Mouse (Mus musculus) heart, adult 2 months (tissue): ENCODE measurements around the gene Olfr1174-ps. TPM values are rescaled to one million over a fixed set of nuclear protein-coding genes. Genes with fewer than 3 reads are reported as not detected.

Experiments used
- DNase-seq, 2 experiments: peaks; one replicate each; pipeline ENCODE4 v3.0.0; 2021
- H3K27ac ChIP-seq: fragments of 200-600 bp; 2 replicates; pipeline ENCODE4 v1.8.1; 2022
- H3K27me3 ChIP-seq: fragments of 200-500 bp; 2 replicates; pipeline ENCODE4 v1.6.1; 2012; ENCODE audit warnings: mild to moderate bottlenecking, low read length, inconsistent platforms, mixed read lengths; ENCODE audit not compliant: control insufficient read depth, insufficient read depth
- H3K36me3 ChIP-seq: fragments of 200-500 bp; 2 replicates; pipeline ENCODE4 v1.6.1; 2012; ENCODE audit warnings: low read length, inconsistent platforms; ENCODE audit not compliant: control insufficient read depth, insufficient read depth
- H3K4me1 ChIP-seq: fragments of 200-500 bp; 2 replicates; pipeline ENCODE4 v1.6.1; 2011; ENCODE audit warnings: low read length; ENCODE audit not compliant: control insufficient read depth, insufficient read depth
- H3K4me3 ChIP-seq: fragments of 200-600 bp; 2 replicates; pipeline ENCODE4 v1.8.1; 2022
- H3K79me2 ChIP-seq: fragments of 200-500 bp; replicated peaks from 2 replicates; pipeline ENCODE4 v1.6.1; 2012; ENCODE audit warnings: mild to moderate bottlenecking, inconsistent platforms, low read length, moderate library complexity, mixed read lengths; ENCODE audit not compliant: control insufficient read depth, insufficient read depth
- H3K9ac ChIP-seq: fragments of 200-500 bp; 2 replicates; pipeline ENCODE4 v1.6.1; 2012; ENCODE audit warnings: low read depth, mild to moderate bottlenecking, control low read depth, inconsistent platforms, low read length, mixed read lengths
- CTCF ChIP-seq: fragments of 200-600 bp; IDR thresholded peaks from 2 replicates; pipeline ENCODE4 v1.8.1; 2022; ENCODE audit warnings: antibody characterized with exemption, mild to moderate bottlenecking, moderate library complexity
- EP300 ChIP-seq: fragments of 200-500 bp; IDR thresholded peaks from 2 replicates; pipeline ENCODE4 v1.6.1; 2011; ENCODE audit warnings: low read depth, low read length, control low read depth; ENCODE audit not compliant: insufficient read depth
- POLR2A ChIP-seq: fragments of 200-500 bp; IDR thresholded peaks from 2 replicates; pipeline ENCODE4 v1.6.1; 2011; ENCODE audit warnings: mild to moderate bottlenecking, low read depth, low read length, control low read depth; ENCODE audit not compliant: insufficient read depth
- WGBS: fragments of 180-500 bp; shearing (Covaris S2); methylation state at CpG from one replicate; pipeline ENCODE4 v1.1.7; 2018; 5-methylcytosine and 5-hydroxymethylcytosine counted together
- intact Hi-C: fragments of 180-260 bp; cut with DNase I; formaldehyde crosslinking; loops from one replicate; pipeline ENCODE4 v1.15.1; 2025
- long read RNA-seq: library from polyadenylated mRNA; stranded (forward); transcript quantifications from one replicate; pipeline ENCODE4 v2.0.0, GENCODE M21; 2021
- polyA plus RNA-seq: library from polyadenylated mRNA; depleted of rRNA; stranded (reverse); fragments of >200 nt; gene quantifications from 2 replicates; pipeline ENCODE4 v1.2.3, GENCODE M21; 2012; rRNA removed
- total RNA-seq, 2 experiments: library from RNA; stranded (reverse); gene quantifications; 2 replicates each; pipeline ENCODE4 v1.2.3; 2021

Olfr1174-ps gene
- total RNA-seq (not detected), polyA plus RNA-seq (not detected in 2 replicates)
- long read RNA-seq = 0 reads

DNA sequence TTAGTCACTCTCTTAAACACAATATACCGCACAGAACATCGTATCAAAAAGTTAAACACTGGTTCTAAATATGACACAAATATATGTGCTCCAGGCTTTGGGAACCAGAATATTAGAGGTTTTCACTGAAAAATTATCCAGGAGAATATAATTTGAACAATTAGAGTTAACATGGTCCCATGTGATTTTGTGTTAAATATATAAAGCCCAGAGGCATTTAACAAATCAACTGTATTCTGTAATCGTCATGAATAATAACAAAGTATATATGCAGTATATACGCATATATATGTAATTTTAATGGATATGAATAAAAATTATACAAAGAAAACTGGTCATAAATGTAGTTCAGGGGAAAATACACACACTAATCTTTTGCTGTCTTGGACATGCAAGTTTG lies at the start of gene Olfr1174-ps:
TSS of gene Olfr1174-ps (minus strand) at position 101 of the 400 bp plus-strand sequence.
- TF ChIP-seq EP300 = no peak
- TF ChIP-seq CTCF = no peak
- TF ChIP-seq POLR2A = no peak
- H3K36me3 ChIP-seq = no peaks in the 10 kb centered on the region
- intact Hi-C loops = no loop called here
- 85% methylated on average over 4 of the region's 4 CpGs for WGBS
- H3K4me3 ChIP-seq = no peak within 1 kb of the TSS
- no peak within 1 kb of the TSS for H3K9ac ChIP-seq
- no peak within 1 kb of the TSS for H3K27ac ChIP-seq
- no peak for DNase-seq
- no peaks in the 10 kb centered on the region for H3K79me2 ChIP-seq
- no peaks in the 10 kb centered on the region for H3K4me1 ChIP-seq
- H3K27me3 ChIP-seq = no peaks in the 10 kb centered on the region

DNA sequence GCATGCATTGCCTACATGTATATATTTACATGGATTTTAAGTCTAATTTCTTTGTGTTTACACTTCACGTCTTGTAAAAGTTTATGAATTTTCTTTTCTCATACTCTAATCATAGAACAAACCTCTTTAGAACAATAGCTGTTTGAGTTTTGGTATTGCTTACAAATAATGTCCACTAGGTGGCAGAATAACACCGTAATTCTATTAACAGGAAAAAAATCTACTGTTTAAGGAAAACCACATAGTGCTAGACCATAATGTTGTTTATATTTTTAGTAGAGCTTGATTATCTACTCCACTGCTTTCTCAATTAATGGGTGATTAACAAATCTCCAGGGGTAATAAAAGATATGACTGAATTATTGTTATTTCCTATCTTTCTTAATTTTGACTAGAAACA lies 41.4 kb upstream of the Olfr1174-ps start:
- H3K79me2 ChIP-seq = no peaks in the 10 kb centered on the region
- intact Hi-C loops = no loop called here
- no peaks in the 10 kb centered on the region for H3K4me1 ChIP-seq
- H3K9ac ChIP-seq = no peak overlapping the region
- TF ChIP-seq POLR2A (no peak), CTCF (peak; percentile 78)
- no peak overlapping the region for H3K27ac ChIP-seq
- no peak for DNase-seq
- H3K4me3 ChIP-seq = no peak overlapping the region
- no peaks in the 10 kb centered on the region for H3K27me3 ChIP-seq
- H3K36me3 ChIP-seq = no peaks in the 10 kb centered on the region
- 2% methylated on average over 2 of the region's 2 CpGs for WGBS

DNA sequence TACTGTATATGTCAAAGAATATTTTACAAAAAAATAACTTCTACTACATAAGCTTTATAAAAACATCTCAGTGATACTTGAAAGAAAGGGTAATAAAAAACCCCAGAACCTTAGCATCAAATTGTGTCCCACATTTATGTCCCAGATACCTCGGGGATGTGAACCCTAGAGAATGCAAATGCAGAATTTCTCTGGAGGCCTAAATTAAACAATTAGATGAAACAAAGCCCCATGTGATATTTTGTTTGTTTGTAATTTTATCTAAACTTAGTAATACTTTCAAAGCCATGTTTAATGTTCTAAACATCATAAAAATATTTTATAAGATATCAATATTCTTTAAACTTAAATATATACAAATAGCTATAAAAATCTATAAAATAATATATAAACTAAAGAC lies 31.5 kb upstream of the Olfr1174-ps start, which contains the start of gene Olfr1177-ps:
TSS of gene Olfr1177-ps (minus strand) at position 101 of the 400 bp plus-strand sequence.
- intact Hi-C loops = no loop called here
- no peak for DNase-seq
- no peak within 1 kb of the TSS for H3K4me3 ChIP-seq
- no peak for TF ChIP-seq EP300
- no peak for TF ChIP-seq POLR2A
- no peak for TF ChIP-seq CTCF
- H3K9ac ChIP-seq = no peak within 1 kb of the TSS
- 57% methylated on average over 1 of the region's 1 CpGs for WGBS
- H3K79me2 ChIP-seq = no peaks in the 10 kb centered on the region
- no peaks in the 10 kb centered on the region for H3K4me1 ChIP-seq
- no peaks in the 10 kb centered on the region for H3K27me3 ChIP-seq
- H3K27ac ChIP-seq = no peak within 1 kb of the TSS
- no peaks in the 10 kb centered on the region for H3K36me3 ChIP-seq

DNA sequence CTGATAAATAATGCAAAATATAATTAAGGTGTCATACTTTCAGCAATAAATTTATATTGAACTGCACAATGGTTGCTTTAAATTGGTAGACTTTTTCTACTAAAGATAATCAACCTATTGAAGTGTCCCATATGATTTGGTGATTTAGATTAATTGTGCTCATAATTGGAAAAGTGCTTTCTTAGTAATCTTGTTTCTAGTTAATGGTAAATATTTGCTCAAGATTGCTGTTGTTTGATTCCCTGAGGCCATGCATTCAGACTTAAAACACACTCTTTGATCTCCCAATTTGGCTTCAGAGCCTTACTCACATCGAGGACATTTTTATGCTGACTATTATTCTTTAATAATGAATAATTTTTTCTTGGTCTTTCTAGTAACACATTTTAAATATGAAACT lies 21.5 kb upstream of the Olfr1174-ps start, which contains the start of gene Olfr1176:
TSS of gene Olfr1176 (plus strand) at position 301 of the 400 bp plus-strand sequence.
- Histone ChIP-seq H3K79me2 (no peaks in the 10 kb centered on the region), H3K4me3 (no peak within 1 kb of the TSS), H3K36me3 (no peaks in the 10 kb centered on the region), H3K27ac (no peak within 1 kb of the TSS), H3K27me3 (no peaks in the 10 kb centered on the region), H3K9ac (no peak within 1 kb of the TSS), H3K4me1 (no peaks in the 10 kb centered on the region)
- no peak for DNase-seq
- intact Hi-C loops = no loop called here
- TF ChIP-seq CTCF (no peak), EP300 (no peak)
- WGBS = 40% methylated on average over 1 of the region's 1 CpGs

DNA sequence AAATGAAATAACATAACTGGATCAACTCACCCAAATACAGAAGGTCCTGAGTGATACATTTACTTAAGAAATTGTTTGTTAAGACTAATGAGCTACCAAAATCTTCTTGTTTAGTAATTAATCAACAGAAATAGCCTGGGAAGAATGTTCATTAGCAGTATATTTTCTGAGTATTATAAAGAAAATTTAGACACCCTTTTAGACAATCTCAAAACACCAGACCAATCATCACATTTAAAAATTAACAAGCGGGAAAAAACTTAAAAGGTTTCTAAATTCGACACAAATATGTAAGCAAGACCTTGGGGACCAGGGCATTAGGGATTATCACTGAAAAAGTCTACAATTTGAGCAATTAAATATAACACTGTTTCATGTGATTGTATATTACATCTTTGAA lies 12.2 kb upstream of the Olfr1174-ps start, which contains the start of gene Olfr1175-ps:
TSS of gene Olfr1175-ps (minus strand) at position 101 of the 400 bp plus-strand sequence.
- WGBS = 68% methylated on average over 2 of the region's 2 CpGs
- Histone ChIP-seq H3K27me3 (no peaks in the 10 kb centered on the region), H3K4me3 (no peak within 1 kb of the TSS), H3K4me1 (no peaks in the 10 kb centered on the region), H3K9ac (no peak within 1 kb of the TSS), H3K79me2 (no peaks in the 10 kb centered on the region), H3K36me3 (no peaks in the 10 kb centered on the region), H3K27ac (no peak within 1 kb of the TSS)
- no peak for TF ChIP-seq POLR2A
- no peak for TF ChIP-seq CTCF
- no peak for TF ChIP-seq EP300
- intact Hi-C loops = no loop called here
- no peak for DNase-seq

DNA sequence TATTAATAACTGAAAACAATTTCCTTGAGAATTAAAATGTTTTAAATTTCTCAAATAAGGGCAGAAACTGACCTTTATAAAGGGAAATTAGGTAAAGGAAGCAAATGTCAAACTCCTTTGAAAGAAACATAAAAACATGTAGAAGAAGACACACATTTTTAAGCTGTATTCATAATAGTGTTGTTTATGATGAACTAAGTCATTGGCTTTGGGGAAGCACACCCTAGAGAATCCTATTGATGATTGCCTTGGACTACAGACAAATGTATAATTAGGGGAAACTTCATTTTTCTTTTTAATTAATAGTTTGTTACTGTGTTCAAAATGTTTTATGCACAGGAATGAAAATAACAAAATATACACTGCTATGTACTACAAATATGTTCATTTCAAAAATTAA lies 35.2 kb downstream of the Olfr1174-ps start, which contains the start of gene Olfr1173:
TSS of gene Olfr1173 (minus strand) at position 101 of the 400 bp plus-strand sequence.
- DNase-seq = no peak
- H3K4me3 ChIP-seq = no peak within 1 kb of the TSS
- no peaks in the 10 kb centered on the region for H3K4me1 ChIP-seq
- no peaks in the 10 kb centered on the region for H3K27me3 ChIP-seq
- no peaks in the 10 kb centered on the region for H3K79me2 ChIP-seq
- H3K9ac ChIP-seq = no peak within 1 kb of the TSS
- no peak for TF ChIP-seq POLR2A
- TF ChIP-seq EP300 = no peak
- TF ChIP-seq CTCF = no peak
- no peaks in the 10 kb centered on the region for H3K36me3 ChIP-seq
- intact Hi-C loops = no loop called here
- no peak within 1 kb of the TSS for H3K27ac ChIP-seq

Other genes with a start within 250 kb of the Olfr1174-ps start
- gene Olfr1163, start 243.3 kb downstream of the Olfr1174-ps start, total RNA-seq = not detected
- gene Olfr1163, start 243.3 kb downstream of the Olfr1174-ps start, polyA plus RNA-seq = not detected in 2 replicates
- not detected for gene Olfr1164, start 221.2 kb downstream of the Olfr1174-ps start, total RNA-seq
- not detected in 2 replicates for gene Olfr1164, start 221.2 kb downstream of the Olfr1174-ps start, polyA plus RNA-seq
- gene Olfr1166, start 186.9 kb downstream of the Olfr1174-ps start, total RNA-seq = not detected
- gene Olfr1166, start 186.9 kb downstream of the Olfr1174-ps start, polyA plus RNA-seq = not detected in 2 replicates
- not detected for gene Olfr1167, start 159.9 kb downstream of the Olfr1174-ps start, total RNA-seq
- gene Olfr1167, start 159.9 kb downstream of the Olfr1174-ps start, polyA plus RNA-seq = not detected in 2 replicates
- gene Olfr1168, start 133.3 kb downstream of the Olfr1174-ps start, total RNA-seq = not detected
- not detected in 2 replicates for gene Olfr1168, start 133.3 kb downstream of the Olfr1174-ps start, polyA plus RNA-seq
- not detected for gene Olfr1170, start 86.8 kb downstream of the Olfr1174-ps start, total RNA-seq
- not detected in 2 replicates for gene Olfr1170, start 86.8 kb downstream of the Olfr1174-ps start, polyA plus RNA-seq
- gene Olfr1173, start 35.3 kb downstream of the Olfr1174-ps start, total RNA-seq = not detected
- gene Olfr1173, start 35.3 kb downstream of the Olfr1174-ps start, polyA plus RNA-seq = not detected in 2 replicates
- not detected for gene Olfr1175-ps, start 12.1 kb upstream of the Olfr1174-ps start, total RNA-seq
- gene Olfr1175-ps, start 12.1 kb upstream of the Olfr1174-ps start, polyA plus RNA-seq = not detected in 2 replicates
- not detected for gene Olfr1176, start 21.6 kb upstream of the Olfr1174-ps start, total RNA-seq
- not detected in 2 replicates for gene Olfr1176, start 21.6 kb upstream of the Olfr1174-ps start, polyA plus RNA-seq
- not detected for gene Olfr1177-ps, start 31.4 kb upstream of the Olfr1174-ps start, total RNA-seq
- not detected in 2 replicates for gene Olfr1177-ps, start 31.4 kb upstream of the Olfr1174-ps start, polyA plus RNA-seq
- not detected for gene Olfr1178, start 71.9 kb upstream of the Olfr1174-ps start, total RNA-seq
- gene Olfr1178, start 71.9 kb upstream of the Olfr1174-ps start, polyA plus RNA-seq = not detected in 2 replicates
- not detected for gene Olfr1179, start 91.3 kb upstream of the Olfr1174-ps start, total RNA-seq
- not detected in 2 replicates for gene Olfr1179, start 91.3 kb upstream of the Olfr1174-ps start, polyA plus RNA-seq
- gene Olfr1180, start 104.0 kb upstream of the Olfr1174-ps start, total RNA-seq = not detected
- not detected in 2 replicates for gene Olfr1180, start 104.0 kb upstream of the Olfr1174-ps start, polyA plus RNA-seq
- not detected for gene Olfr1181, start 111.0 kb upstream of the Olfr1174-ps start, total RNA-seq
- gene Olfr1181, start 111.0 kb upstream of the Olfr1174-ps start, polyA plus RNA-seq = not detected in 2 replicates
- gene Gm13757, start 134.0 kb upstream of the Olfr1174-ps start, total RNA-seq = not detected
- gene Gm13757, start 134.0 kb upstream of the Olfr1174-ps start, polyA plus RNA-seq = not detected in 2 replicates
- gene Olfr1183, start 139.7 kb upstream of the Olfr1174-ps start, total RNA-seq = not detected
- gene Olfr1183, start 139.7 kb upstream of the Olfr1174-ps start, polyA plus RNA-seq = not detected in 2 replicates
- gene Olfr1184, start 168.5 kb upstream of the Olfr1174-ps start, total RNA-seq = not detected
- gene Olfr1184, start 168.5 kb upstream of the Olfr1174-ps start, polyA plus RNA-seq = not detected in 2 replicates
- not detected for gene Olfr1185-ps1, start 178.2 kb upstream of the Olfr1174-ps start, total RNA-seq
- gene Olfr1185-ps1, start 178.2 kb upstream of the Olfr1174-ps start, polyA plus RNA-seq = not detected in 2 replicates
- not detected for gene Olfr1186, start 203.4 kb upstream of the Olfr1174-ps start, total RNA-seq
- not detected in 2 replicates for gene Olfr1186, start 203.4 kb upstream of the Olfr1174-ps start, polyA plus RNA-seq
- not detected for gene Olfr1188, start 241.8 kb upstream of the Olfr1174-ps start, total RNA-seq
- not detected in 2 replicates for gene Olfr1188, start 241.8 kb upstream of the Olfr1174-ps start, polyA plus RNA-seq